Mouse (Mus musculus) lung, postnatal 0 days (tissue): ENCODE results near the gene Gm49336. TPM values are rescaled to one million over a fixed set of nuclear protein-coding genes. Genes with fewer than 3 reads are reported as not detected.

Experiments
- ATAC-seq: fragments of 200-750 bp; cut with Nextera tagmentation; 2 replicates; pipeline ENCODE4 v1.8.0; 2017; ENCODE audit warnings: moderate library complexity
- DNase-seq: peaks from one replicate; pipeline ENCODE4 v3.0.0-alpha.2; 2016; ENCODE audit warnings: low spot score
- H3K27ac ChIP-seq: fragments of 300-500 bp; sonication (generic); 2 replicates; pipeline ENCODE4 v1.5.1; 2014; ENCODE audit warnings: antibody characterized with exemption, mild to moderate bottlenecking, low read length, mixed read lengths
- H3K27me3 ChIP-seq: fragments of 300-500 bp; sonication (generic); replicated peaks from 2 replicates; pipeline ENCODE4 v1.6.1; 2014; ENCODE audit warnings: low read length, mixed read lengths; ENCODE audit not compliant: insufficient read depth
- H3K36me3 ChIP-seq: fragments of 300-500 bp; sonication (generic); 2 replicates; pipeline ENCODE4 v1.6.1; 2014; ENCODE audit warnings: low read length, mixed read lengths; ENCODE audit not compliant: insufficient read depth
- H3K4me1 ChIP-seq: fragments of 300-500 bp; sonication (generic); 2 replicates; pipeline ENCODE4 v1.6.1; 2014; ENCODE audit warnings: antibody characterized with exemption, low read depth, low read length, mixed read lengths; ENCODE audit not compliant: insufficient read depth
- H3K4me2 ChIP-seq: fragments of 300-500 bp; sonication (generic); replicated peaks from 2 replicates; pipeline ENCODE4 v1.6.1; 2014; ENCODE audit warnings: low read depth, mild to moderate bottlenecking, low read length, moderate library complexity, mixed read lengths
- H3K4me3 ChIP-seq: fragments of 300-500 bp; sonication (generic); 2 replicates; pipeline ENCODE4 v1.5.1; 2014; ENCODE audit warnings: low read depth, low read length
- H3K9ac ChIP-seq: fragments of 300-500 bp; sonication (generic); replicated peaks from 2 replicates; pipeline ENCODE4 v1.6.1; 2014; ENCODE audit warnings: low read depth, mild to moderate bottlenecking
- H3K9me3 ChIP-seq: fragments of 300-500 bp; sonication (generic); 2 replicates; pipeline ENCODE4 v1.6.1; 2016; ENCODE audit warnings: low read length, mixed read lengths
- CTCF ChIP-seq: IDR thresholded peaks from 2 replicates; pipeline ENCODE4 v1.5.1; 2016; ENCODE audit warnings: antibody characterized with exemption, mild to moderate bottlenecking
- EP300 ChIP-seq: IDR thresholded peaks from 2 replicates; pipeline ENCODE4 v1.6.1; 2016; ENCODE audit warnings: antibody characterized with exemption, mild to moderate bottlenecking, control low read depth
- WGBS: fragments of 180-500 bp; shearing (Covaris S2); extraction: QIAGEN DNeasy Blood & Tissue Kit; methylation state at CpG from one replicate; pipeline ENCODE4 v1.1.7; 2014; 5-methylcytosine and 5-hydroxymethylcytosine counted together
- polyA plus RNA-seq: library from polyadenylated mRNA; unstranded; fragments of >200 nt; fragmentation: Nextera tagmentation; extraction: Ambion mirVana; gene quantifications from 2 replicates; pipeline ENCODE4 v1.2.1, GENCODE M21; 2015

The Gm49336 gene
- 19.6 and 22.5 TPM in 2 replicates for polyA plus RNA-seq

- peaks cover 3% of the 10 kb centered on the region; the same call in 1 of the 2 replicates for H3K4me1 ChIP-seq
Observed at GRCm38 (mm10) chr14:60251281-60252003, at the start of gene Gm49336, which contains the start of gene Nupl1. Gm49336 (minus strand) TSS chr14:60251507. Nupl1 (minus strand) TSS chr14:60251431.

GRCm38 (mm10) chr14:60301024-60301423 lies 49.7 kb upstream of the Gm49336 start:
- no peaks in the 10 kb centered on the region for H3K9me3 ChIP-seq
- H3K27ac ChIP-seq = no peak overlapping the region
- TF ChIP-seq CTCF (no peak), EP300 (no peak)
- H3K27me3 ChIP-seq = no peaks in the 10 kb centered on the region
- H3K4me2 ChIP-seq = no peak overlapping the region
- peaks cover 11% of the 10 kb centered on the region for H3K36me3 ChIP-seq
- ATAC-seq = no peak
- no peak for DNase-seq
- 64% methylated on average over 6 of the region's 6 CpGs for WGBS
- H3K9ac ChIP-seq = no peak overlapping the region
- H3K4me3 ChIP-seq = no peak overlapping the region
- H3K4me1 ChIP-seq = no peaks in the 10 kb centered on the region

More at GRCm38 (mm10) chr14:60251281-60252003, at the start of gene Gm49336, which contains the start of gene Nupl1:
- peak within 1 kb of the TSS; percentile 91 for H3K9ac ChIP-seq
- TF ChIP-seq EP300 (peak; percentile 87), CTCF (no peak; the same call in 1 of the 2 replicates)
- ATAC-seq = peak; percentile 100
- no peaks in the 10 kb centered on the region for H3K36me3 ChIP-seq
- no peaks in the 10 kb centered on the region for H3K9me3 ChIP-seq
- no peaks in the 10 kb centered on the region for H3K27me3 ChIP-seq
- H3K27ac ChIP-seq = peak within 1 kb of the TSS; percentile 93
- peak; percentile 100 for DNase-seq
- H3K4me2 ChIP-seq = peak within 1 kb of the TSS; percentile 80
- H3K4me3 ChIP-seq = peak within 1 kb of the TSS; percentile 76
- WGBS = under 1% methylated on average over 61 of the region's 62 CpGs

- Histone ChIP-seq H3K9me3 (no peaks in the 10 kb centered on the region), H3K9ac (no peak overlapping the region), H3K27ac (no peak overlapping the region), H3K27me3 (no peaks in the 10 kb centered on the region), H3K4me3 (no peak overlapping the region), H3K4me2 (no peak overlapping the region), H3K36me3 (peaks cover 11% of the 10 kb centered on the region), H3K4me1 (no peaks in the 10 kb centered on the region)
- peak; percentile 25 for TF ChIP-seq CTCF
- TF ChIP-seq EP300 = no peak
- 75% methylated on average over 14 of the region's 14 CpGs for WGBS
- ATAC-seq (no peak), DNase-seq (no peak)
Observed at GRCm38 (mm10) chr14:60300224-60300991, 49.1 kb upstream of the Gm49336 start.

- DNase-seq = no peak
- Histone ChIP-seq H3K36me3 (peaks cover 18% of the 10 kb centered on the region), H3K4me3 (no peak overlapping the region), H3K4me2 (no peak overlapping the region), H3K4me1 (no peaks in the 10 kb centered on the region), H3K27me3 (no peaks in the 10 kb centered on the region), H3K27ac (no peak overlapping the region), H3K9ac (no peak overlapping the region), H3K9me3 (no peaks in the 10 kb centered on the region)
- 31% methylated on average over 1 of the region's 1 CpGs for WGBS
- TF ChIP-seq CTCF (no peak), EP300 (no peak)
- no peak for ATAC-seq
Observed at GRCm38 (mm10) chr14:60295531-60295930, 44.2 kb upstream of the Gm49336 start.

GRCm38 (mm10) chr14:60290363-60290762 lies 39.1 kb upstream of the Gm49336 start:
- ATAC-seq (no peak), DNase-seq (no peak)
- Histone ChIP-seq H3K27ac (no peak overlapping the region), H3K9me3 (no peaks in the 10 kb centered on the region), H3K4me2 (no peak overlapping the region), H3K27me3 (no peaks in the 10 kb centered on the region), H3K36me3 (peaks cover 27% of the 10 kb centered on the region), H3K4me3 (no peak overlapping the region), H3K9ac (no peak overlapping the region), H3K4me1 (no peaks in the 10 kb centered on the region)
- TF ChIP-seq EP300 (no peak), CTCF (no peak)
- WGBS = 91% methylated on average over 4 of the region's 4 CpGs

GRCm38 (mm10) chr14:60286194-60286863 lies 35.0 kb upstream of the Gm49336 start:
- no peak for DNase-seq
- no peaks in the 10 kb centered on the region for H3K9me3 ChIP-seq
- H3K4me3 ChIP-seq = no peak overlapping the region
- no peak overlapping the region for H3K27ac ChIP-seq
- no peaks in the 10 kb centered on the region for H3K27me3 ChIP-seq
- no peak for TF ChIP-seq EP300
- no peak for TF ChIP-seq CTCF
- H3K4me1 ChIP-seq = no peaks in the 10 kb centered on the region
- H3K9ac ChIP-seq = no peak overlapping the region
- H3K36me3 ChIP-seq = peaks cover 32% of the 10 kb centered on the region
- no peak for ATAC-seq
- no peak overlapping the region for H3K4me2 ChIP-seq
- 79% methylated on average over 7 of the region's 7 CpGs for WGBS
